Comparison of ENCODE assay signal across 8 mouse cellular contexts in the genomic region with DNA sequence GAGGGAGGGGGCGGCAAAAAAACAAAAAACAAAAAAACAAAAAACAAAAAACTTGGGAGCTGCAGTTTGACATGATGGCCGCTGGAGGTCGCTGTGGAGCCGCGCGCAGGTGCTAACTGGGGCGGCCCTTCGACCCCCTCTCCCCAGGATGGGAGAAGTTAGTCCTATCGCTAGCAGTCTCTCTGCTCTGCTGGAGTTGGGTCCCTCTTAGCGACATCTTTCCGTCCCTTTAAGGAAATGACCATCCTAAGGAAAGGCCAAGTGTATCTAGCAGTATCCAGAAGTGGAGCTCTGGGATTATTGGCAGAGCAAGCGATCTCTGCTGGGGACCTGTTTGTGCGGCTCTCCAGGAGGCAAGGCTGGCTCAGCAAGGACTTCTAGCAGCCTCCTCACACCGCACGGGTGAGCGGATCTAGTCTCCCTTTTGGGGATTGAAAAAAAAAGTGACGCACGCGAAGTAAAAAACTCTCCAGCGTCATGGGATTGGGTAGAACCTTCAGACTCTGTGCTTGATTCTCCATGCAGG. TPM values are rescaled to one million over a fixed set of nuclear protein-coding genes. Genes with fewer than 3 reads are reported as not detected.
DNase-seq lines count a peak whose midpoint lies in the region; ATAC-seq and TF ChIP-seq lines count a peak whose summit lies in the region.

No protein-coding gene starts in this region.

- intact Hi-C loops in left cerebral cortex, adult 2 months (cut with DNase I), result loop anchor here (2.0 kb wide), 4 partner anchors 72 to 374 kb away; partner anchors contain the start of gene Pou2f1
- intact Hi-C loops in left cerebral cortex, postnatal 10 days (cut with DNase I), result loop anchor here (1.0 to 5.0 kb wide), 4 partner anchors 52 to 373 kb away; no protein-coding TSS in a partner anchor

- peak; percentile 72 for ATAC-seq in granulocyte monocyte progenitor cell, adult 5-6 weeks (replicated peaks; ENCODE audit: poor library complexity, severe bottlenecking)

- TF ChIP-seq POLR2A in bone marrow, adult 2 months (IDR thresholded peaks at IDR 0.05; ENCODE audit: borderline replicate concordance, control insufficient read depth, low read depth, low read length), result no peak

- H3K4me1 ChIP-seq in bone marrow, adult 2 months (ENCODE audit: control insufficient read depth, insufficient read depth, low read length), result peaks cover 2% of the 10 kb centered on the region; the same call in 1 of the 2 replicates

- peak overlapping the region; percentile 32 for H3K4me3 ChIP-seq in left cerebral cortex, adult 2 months
- peak overlapping the region; percentile 51 for H3K4me3 ChIP-seq in bone marrow, adult 2 months (replicated peaks; ENCODE audit: control insufficient read depth, low read depth, low read length)

- WGBS in bone marrow, adult 2 months, result 5% methylated on average over 20 of the region's 20 CpGs

- TF ChIP-seq CTCF in left cerebral cortex, adult 2 months (IDR thresholded peaks at IDR 0.05), result peak; percentile 81
- peak; percentile 66 for TF ChIP-seq CTCF in bone marrow, adult 2 months (IDR thresholded peaks at IDR 0.05; ENCODE audit: control insufficient read depth, insufficient read depth, low read length)

- no peak overlapping the region for H3K27ac ChIP-seq in left cerebral cortex, adult 2 months
- H3K27ac ChIP-seq in bone marrow, adult 2 months (ENCODE audit: control insufficient read depth, insufficient read depth, low read depth, low read length, poor library complexity), result no peak overlapping the region

- DNase-seq in left cerebral cortex, adult 2 months (ENCODE audit: extremely low spot score in 1 of 2, low spot score in 2 of 2), result no peak
- DNase-seq in left cerebral cortex, postnatal 10 days (ENCODE audit: extremely low spot score in 1 of 2, low spot score in 2 of 2), result no peak
- peak; percentile 34 for DNase-seq in kidney, adult 11 months
- DNase-seq in lung, postnatal 14 days, result peak; percentile 41
- peak; percentile 32 to 81 for DNase-seq in spleen, postnatal 4 days (ENCODE audit: low spot score in 2 of 2)
- DNase-seq in right cerebral cortex, postnatal 14 days, result no peak

RNA-seq across cellular contexts. Expression of gene Cd247, which starts 7.8 kb away (rescaled TPM):
- total RNA-seq in left cerebral cortex, adult 2 months (2021), result not detected
- total RNA-seq in left cerebral cortex, postnatal 10 days (2021), result not detected
- polyA plus RNA-seq in bone marrow, adult 2 months (2011; ENCODE audit: insufficient read depth, insufficient read length, low replicate concordance, missing spikeins), result 3.3 and 4.9 TPM in 2 replicates
- not detected in 2 replicates for total RNA-seq in granulocyte monocyte progenitor cell, adult 5-6 weeks (2014; fragmentation: Nextera tagmentation)
- 0.26 and 0.56 TPM in 2 replicates for total RNA-seq in granulocyte monocyte progenitor cell, adult 5-6 weeks (2017)

RNA-seq across cellular contexts. Expression of gene Creg1, which starts 17.1 kb away (rescaled TPM):
- 10 to 100 TPM; 24.8 to 29.0 TPM for total RNA-seq in left cerebral cortex, adult 2 months (2021)
- total RNA-seq in left cerebral cortex, postnatal 10 days (2021), result 10 to 100 TPM; 22.4 to 23.1 TPM
- polyA plus RNA-seq in bone marrow, adult 2 months (2011; ENCODE audit: insufficient read depth, insufficient read length, low replicate concordance, missing spikeins), result 288 and 312 TPM in 2 replicates
- 133 and 240 TPM in 2 replicates for total RNA-seq in granulocyte monocyte progenitor cell, adult 5-6 weeks (2014; fragmentation: Nextera tagmentation)
- 110 and 206 TPM in 2 replicates for total RNA-seq in granulocyte monocyte progenitor cell, adult 5-6 weeks (2017)

Comparison
In these comparisons a context has a peak if more than half of its experiments do, and no peak if none do; other contexts are left out.
1. DNase-seq: peak in kidney, adult 11 months (single experiment), lung, postnatal 14 days (single experiment) and spleen, postnatal 4 days (2 of 2); none in left cerebral cortex, adult 2 months (0 of 2), left cerebral cortex, postnatal 10 days (0 of 2) and right cerebral cortex, postnatal 14 days (single experiment).